Mouse (Mus musculus) heart, embryonic 15.5 days (tissue): Measurements from ENCODE around the gene Kansl1l. TPM values are rescaled to one million over a fixed set of nuclear protein-coding genes. Genes with fewer than 3 reads are reported as not detected.

Experiments
- ATAC-seq: fragments of 200-750 bp; cut with Nextera tagmentation; replicated peaks from 2 replicates; pipeline ENCODE4 v1.8.0; 2017; ENCODE audit warnings: low read depth, moderate TSS enrichment; ENCODE audit not compliant: insufficient number of reproducible peaks, insufficient read depth, low FRiP score
- H3K27ac ChIP-seq: fragments of 300-500 bp; sonication (generic); 2 replicates; pipeline ENCODE4 v1.5.1; 2015; ENCODE audit warnings: mild to moderate bottlenecking, inconsistent platforms
- H3K27me3 ChIP-seq: fragments of 300-500 bp; sonication (generic); 2 replicates; pipeline ENCODE4 v1.6.1; 2015; ENCODE audit warnings: inconsistent platforms
- H3K36me3 ChIP-seq: fragments of 300-500 bp; sonication (generic); 2 replicates; pipeline ENCODE4 v1.6.1; 2015; ENCODE audit warnings: mild to moderate bottlenecking, inconsistent platforms
- H3K4me1 ChIP-seq: fragments of 300-500 bp; sonication (generic); replicated peaks from 2 replicates; pipeline ENCODE4 v1.6.1; 2015; ENCODE audit warnings: inconsistent platforms
- H3K4me2 ChIP-seq: fragments of 300-500 bp; sonication (generic); 2 replicates; pipeline ENCODE4 v1.6.1; 2015; ENCODE audit warnings: inconsistent platforms, mild to moderate bottlenecking, moderate library complexity
- H3K4me3 ChIP-seq: fragments of 300-500 bp; sonication (generic); 2 replicates; pipeline ENCODE4 v1.5.1; 2015; ENCODE audit warnings: mild to moderate bottlenecking, inconsistent platforms
- H3K9ac ChIP-seq: fragments of 300-500 bp; sonication (generic); 2 replicates; pipeline ENCODE4 v1.6.1; 2015; ENCODE audit warnings: mild to moderate bottlenecking, inconsistent platforms
- H3K9me3 ChIP-seq: fragments of 300-500 bp; sonication (generic); replicated peaks from 2 replicates; pipeline ENCODE4 v1.6.1; 2016; ENCODE audit warnings: inconsistent platforms
- WGBS: fragments of 180-500 bp; shearing (Covaris S2); methylation state at CpG from one replicate; pipeline ENCODE4 v1.1.7; 2015; ENCODE audit warnings: mixed read lengths; 5-methylcytosine and 5-hydroxymethylcytosine counted together
- polyA plus RNA-seq: library from polyadenylated mRNA; unstranded; fragments of >200 nt; fragmentation: Nextera tagmentation; extraction: Ambion mirVana; gene quantifications from 2 replicates; pipeline ENCODE4 v1.2.1, GENCODE M21; 2015

The Kansl1l gene
- polyA plus RNA-seq, 1 experiment from 2014 or later: 12.3 TPM

- Histone ChIP-seq H3K36me3 (no peaks in the 10 kb centered on the region), H3K9ac (peak overlapping the region; percentile 91), H3K27me3 (no peaks in the 10 kb centered on the region), H3K27ac (peak overlapping the region; percentile 99), H3K9me3 (no peaks in the 10 kb centered on the region), H3K4me1 (peaks cover 16% of the 10 kb centered on the region), H3K4me3 (peak overlapping the region; percentile 94), H3K4me2 (peak overlapping the region; percentile 74)
- ATAC-seq: peak; percentile 30
- WGBS: under 1% methylated on average over 39 of the region's 39 CpGs
These were observed 1.2 kb downstream of the Kansl1l start for GRCm38 (mm10) chr1:66815941-66816777.

DNA sequence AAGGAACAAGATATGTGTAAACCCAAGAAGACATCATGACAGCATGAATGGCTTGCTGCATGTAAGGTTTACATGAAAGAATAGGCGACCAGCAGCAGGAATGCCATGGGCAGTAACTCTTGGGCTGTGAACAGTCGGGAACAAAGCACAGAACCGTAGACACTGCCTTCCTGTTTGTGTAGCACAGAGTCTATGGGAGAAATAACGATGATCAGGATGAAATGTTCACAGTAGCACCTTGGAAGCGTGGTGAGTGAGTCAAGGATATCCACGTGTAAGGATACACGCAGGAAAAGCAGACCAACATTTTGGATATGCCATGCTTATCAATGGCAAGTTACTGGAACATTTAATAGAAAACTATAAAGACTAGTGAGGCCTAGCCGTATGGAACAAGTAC, 2.6 kb downstream of the Kansl1l start:
- Histone ChIP-seq H3K27ac (peak overlapping the region; percentile 63), H3K9me3 (no peaks in the 10 kb centered on the region), H3K36me3 (no peaks in the 10 kb centered on the region), H3K4me2 (peak overlapping the region; percentile 74), H3K27me3 (no peaks in the 10 kb centered on the region), H3K9ac (no peak overlapping the region), H3K4me1 (peaks cover 12% of the 10 kb centered on the region), H3K4me3 (peak overlapping the region; percentile 21; the same call in 1 of the 2 replicates)
- ATAC-seq: no peak
- WGBS: 45% methylated on average over 8 of the region's 8 CpGs

DNA sequence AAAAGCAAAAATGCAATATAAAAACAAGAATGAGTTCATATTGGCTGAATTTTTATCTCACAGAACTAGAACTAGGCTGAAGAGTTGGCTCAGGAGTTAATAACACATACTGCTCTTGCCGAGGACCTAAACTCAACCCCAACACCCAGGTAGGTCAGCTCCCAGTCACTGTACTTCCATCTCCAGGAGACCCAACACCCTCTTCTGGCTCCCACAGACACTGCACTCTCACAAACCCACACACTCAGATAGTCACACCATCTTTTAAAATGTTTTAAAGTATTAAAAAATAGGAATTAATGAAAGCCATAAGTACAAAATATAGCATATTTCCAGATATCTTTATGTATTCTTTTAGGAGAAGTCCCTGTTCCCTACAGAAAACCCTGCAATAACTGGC, 4.2 kb downstream of the Kansl1l start:
- no peak overlapping the region for H3K4me2 ChIP-seq

GRCm38 (mm10) chr1:66806821-66807220, 10.5 kb downstream of the Kansl1l start:
- Histone ChIP-seq H3K4me3 (no peak overlapping the region), H3K9ac (no peak overlapping the region), H3K36me3 (peaks cover 1% of the 10 kb centered on the region), H3K4me1 (peaks cover 8% of the 10 kb centered on the region), H3K27ac (no peak overlapping the region), H3K4me2 (no peak overlapping the region), H3K9me3 (no peaks in the 10 kb centered on the region), H3K27me3 (no peaks in the 10 kb centered on the region)
- ATAC-seq: no peak
- 97% methylated on average over 1 of the region's 1 CpGs for WGBS

More for the DNA sequence above, 4.2 kb downstream of the Kansl1l start:
- Histone ChIP-seq H3K9me3 (no peaks in the 10 kb centered on the region), H3K9ac (no peak overlapping the region), H3K36me3 (no peaks in the 10 kb centered on the region), H3K4me3 (no peak overlapping the region), H3K27ac (no peak overlapping the region), H3K27me3 (no peaks in the 10 kb centered on the region), H3K4me1 (peaks cover 16% of the 10 kb centered on the region)
- 72% methylated on average over 1 of the region's 1 CpGs for WGBS
- ATAC-seq: no peak

- WGBS: 93% methylated on average over 1 of the region's 1 CpGs
- Histone ChIP-seq H3K4me2 (no peak overlapping the region), H3K9me3 (no peaks in the 10 kb centered on the region), H3K27me3 (no peaks in the 10 kb centered on the region), H3K4me1 (peaks cover 8% of the 10 kb centered on the region; the same call in 1 of the 2 replicates), H3K9ac (no peak overlapping the region), H3K36me3 (peaks cover 12% of the 10 kb centered on the region), H3K27ac (no peak overlapping the region), H3K4me3 (no peak overlapping the region)
- ATAC-seq: no peak
These were observed 12.0 kb downstream of the Kansl1l start for GRCm38 (mm10) chr1:66805408-66805807.

- Histone ChIP-seq H3K4me1 (peaks cover 6% of the 10 kb centered on the region; the same call in 1 of the 2 replicates), H3K4me3 (no peak overlapping the region), H3K4me2 (no peak overlapping the region), H3K27ac (no peak overlapping the region), H3K9me3 (no peaks in the 10 kb centered on the region), H3K9ac (no peak overlapping the region), H3K36me3 (peaks cover 19% of the 10 kb centered on the region), H3K27me3 (no peaks in the 10 kb centered on the region)
- ATAC-seq: no peak
- WGBS: 64% methylated on average over 5 of the region's 5 CpGs
These were observed 12.7 kb downstream of the Kansl1l start for GRCm38 (mm10) chr1:66804710-66805109.

- H3K27me3 ChIP-seq: no peaks in the 10 kb centered on the region
- H3K4me1 ChIP-seq: peaks cover 2% of the 10 kb centered on the region; the same call in 1 of the 2 replicates
- peaks cover 22% of the 10 kb centered on the region for H3K36me3 ChIP-seq
- 94% methylated on average over 2 of the region's 2 CpGs for WGBS
- no peak overlapping the region for H3K4me3 ChIP-seq
- H3K4me2 ChIP-seq: no peak overlapping the region
- ATAC-seq: no peak
- H3K27ac ChIP-seq: no peak overlapping the region
- no peaks in the 10 kb centered on the region for H3K9me3 ChIP-seq
- H3K9ac ChIP-seq: no peak overlapping the region
These were observed 19.4 kb downstream of the Kansl1l start for GRCm38 (mm10) chr1:66797962-66798361.

GRCm38 (mm10) chr1:66792838-66793466, 24.4 kb downstream of the Kansl1l start:
- no peaks in the 10 kb centered on the region for H3K27me3 ChIP-seq
- ATAC-seq: no peak
- WGBS: 79% methylated on average over 2 of the region's 2 CpGs
- no peaks in the 10 kb centered on the region for H3K4me1 ChIP-seq
- H3K9me3 ChIP-seq: no peaks in the 10 kb centered on the region
- no peak overlapping the region for H3K4me3 ChIP-seq
- H3K4me2 ChIP-seq: no peak overlapping the region
- H3K9ac ChIP-seq: no peak overlapping the region
- no peak overlapping the region for H3K27ac ChIP-seq
- no peaks in the 10 kb centered on the region; the same call in 1 of the 2 replicates for H3K36me3 ChIP-seq

GRCm38 (mm10) chr1:66782296-66782695, 35.1 kb downstream of the Kansl1l start:
- WGBS: 59% methylated on average over 2 of the region's 2 CpGs
- no peak for ATAC-seq
- no peaks in the 10 kb centered on the region for H3K36me3 ChIP-seq

GRCm38 (mm10) chr1:66781027-66781426, 36.3 kb downstream of the Kansl1l start:
- H3K4me3 ChIP-seq: no peak overlapping the region
- H3K4me2 ChIP-seq: no peak overlapping the region
- H3K27me3 ChIP-seq: no peaks in the 10 kb centered on the region
- 83% methylated on average over 4 of the region's 4 CpGs for WGBS
- H3K36me3 ChIP-seq: no peaks in the 10 kb centered on the region
- no peak overlapping the region for H3K27ac ChIP-seq
- no peak for ATAC-seq
- H3K9me3 ChIP-seq: no peaks in the 10 kb centered on the region
- H3K4me1 ChIP-seq: no peaks in the 10 kb centered on the region
- no peak overlapping the region for H3K9ac ChIP-seq

More at GRCm38 (mm10) chr1:66782296-66782695, 35.1 kb downstream of the Kansl1l start:
- Histone ChIP-seq H3K9ac (no peak overlapping the region), H3K4me3 (no peak overlapping the region), H3K4me1 (no peaks in the 10 kb centered on the region), H3K27ac (no peak overlapping the region), H3K9me3 (no peaks in the 10 kb centered on the region), H3K4me2 (no peak overlapping the region), H3K27me3 (no peaks in the 10 kb centered on the region)

- Histone ChIP-seq H3K4me3 (no peak overlapping the region), H3K4me1 (no peaks in the 10 kb centered on the region), H3K9me3 (no peaks in the 10 kb centered on the region), H3K27ac (no peak overlapping the region), H3K4me2 (no peak overlapping the region), H3K9ac (no peak overlapping the region), H3K27me3 (no peaks in the 10 kb centered on the region), H3K36me3 (no peaks in the 10 kb centered on the region)
- WGBS: 93% methylated on average over 1 of the region's 1 CpGs
- no peak for ATAC-seq
These were observed 38.6 kb downstream of the Kansl1l start for GRCm38 (mm10) chr1:66778798-66779197.
